Mouse (Mus musculus) ES-E14 (cell line): Measurements from ENCODE around the gene Galr3.

Source experiments
- CHD2 ChIP-seq: IDR thresholded peaks from 2 replicates; pipeline ENCODE4 v1.6.1; 2014; ENCODE audit warnings: mild to moderate bottlenecking, low read depth, low read length, inconsistent platforms
- MAFK ChIP-seq: IDR thresholded peaks from 2 replicates; pipeline ENCODE4 v1.6.1; 2014; ENCODE audit warnings: mild to moderate bottlenecking, low read depth, low read length, inconsistent platforms; ENCODE audit not compliant: insufficient read depth
- ZC3H11A ChIP-seq: IDR thresholded peaks from 2 replicates; pipeline ENCODE4 v1.6.1; 2012; ENCODE audit warnings: low read depth, mild to moderate bottlenecking, inconsistent platforms, low read length, borderline replicate concordance
- ZNF384 ChIP-seq: IDR thresholded peaks from 2 replicates; pipeline ENCODE4 v1.6.1; 2012; ENCODE audit warnings: low read depth, low read length, inconsistent platforms

- TF ChIP-seq CHD2, result no peak
- TF ChIP-seq MAFK, result no peak
- no peak for TF ChIP-seq ZC3H11A
- TF ChIP-seq ZNF384, result no peak
These were observed 15.0 kb upstream of the Galr3 start for GRCm38 (mm10) chr15:79026511-79027290.
